Mouse (Mus musculus) liver, embryonic 14.5 days (tissue): ENCODE results near the gene Gm26741. TPM values are rescaled to one million over a fixed set of nuclear protein-coding genes. Genes with fewer than 3 reads are reported as not detected.
"Not testable (repeated sequence)": the region's sequence is repeated elsewhere in the genome, so short reads cannot be mapped to it uniquely, and the experiment has no call there.

Experiments used
- ATAC-seq: fragments of 200-750 bp; cut with Nextera tagmentation; 2 replicates; pipeline ENCODE4 v1.8.0; 2017; ENCODE audit warnings: moderate number of reproducible peaks, mild to moderate bottlenecking, moderate library complexity; ENCODE audit not compliant: insufficient read depth
- DNase-seq, 3 experiments: peaks; one replicate each; pipeline ENCODE4 v3.0.0-alpha.2; 2012 to 2013; ENCODE audit warnings: low read depth in 3 of 3, low spot score in 3 of 3
- H3K27ac ChIP-seq: fragments of 300-500 bp; sonication (generic); 2 replicates; pipeline ENCODE4 v1.5.1; 2014; ENCODE audit warnings: moderate library complexity, mild to moderate bottlenecking, control low read depth, inconsistent platforms
- H3K27me3 ChIP-seq: fragments of 300-500 bp; sonication (generic); 2 replicates; pipeline ENCODE4 v1.6.1; 2014; ENCODE audit warnings: mild to moderate bottlenecking, low read length, moderate library complexity; ENCODE audit not compliant: control insufficient read depth, insufficient read depth
- H3K36me3 ChIP-seq: fragments of 300-500 bp; sonication (generic); replicated peaks from 2 replicates; pipeline ENCODE4 v1.6.1; 2014; ENCODE audit warnings: low read depth; ENCODE audit not compliant: control insufficient read depth, insufficient read depth
- H3K4me1 ChIP-seq, 2 experiments: fragments of 200-500 bp in 1 of 2; fragments of 300-500 bp in 1 of 2; sonication (generic) in 1 of 2; replicated peaks; 2 replicates each; pipeline ENCODE4 v1.6.1; 2012 to 2014; ENCODE audit warnings: antibody characterized with exemption in 1 of 2, inconsistent platforms in 1 of 2, low read length in 1 of 2; ENCODE audit not compliant: control insufficient read depth in 2 of 2, insufficient read depth in 2 of 2
- H3K4me2 ChIP-seq: fragments of 300-500 bp; sonication (generic); 2 replicates; pipeline ENCODE4 v1.6.1; 2014; ENCODE audit warnings: low read depth, mild to moderate bottlenecking, control low read depth, moderate library complexity
- H3K4me3 ChIP-seq, 2 experiments: fragments of 200-500 bp in 1 of 2; fragments of 300-500 bp in 1 of 2; sonication (generic) in 1 of 2; 2 replicates each; pipeline ENCODE4 v1.5.1; 2012 to 2014; ENCODE audit warnings: low read depth in 2 of 2, low read length in 2 of 2, mild to moderate bottlenecking in 2 of 2, control low read depth in 1 of 2, inconsistent platforms in 1 of 2, moderate library complexity in 1 of 2; ENCODE audit not compliant: insufficient read depth in 1 of 2
- H3K9ac ChIP-seq: fragments of 300-500 bp; sonication (generic); replicated peaks from 2 replicates; pipeline ENCODE4 v1.6.1; 2014; ENCODE audit warnings: mild to moderate bottlenecking, control low read depth, moderate library complexity
- H3K9me3 ChIP-seq: fragments of 300-500 bp; sonication (generic); 2 replicates; pipeline ENCODE4 v1.6.1; 2016; ENCODE audit warnings: low read length, mixed read lengths; ENCODE audit not compliant: control insufficient read depth
- CTCF ChIP-seq: IDR thresholded peaks from 2 replicates; pipeline ENCODE4 v1.5.1; 2016; ENCODE audit warnings: antibody characterized with exemption, low read depth, control low read depth
- EP300 ChIP-seq: IDR thresholded peaks from 2 replicates; pipeline ENCODE4 v1.6.1; 2016; ENCODE audit warnings: antibody characterized with exemption, low read depth
- WGBS: fragments of 180-500 bp; shearing (Covaris S2); extraction: QIAGEN DNeasy Blood & Tissue Kit; methylation state at CpG from one replicate; pipeline ENCODE4 v1.1.7; 2014; ENCODE audit not compliant: insufficient replicate concordance; 5-methylcytosine and 5-hydroxymethylcytosine counted together
- polyA plus RNA-seq, 2 experiments: library from polyadenylated mRNA; depleted of rRNA in 1 of 2; stranded (reverse) in 1 of 2; unstranded in 1 of 2; fragments of >200 nt; fragmentation: Nextera tagmentation in 1 of 2; extraction: Ambion mirVana in 1 of 2; gene quantifications; 2 replicates each; pipeline versions ENCODE4 v1.2.1 to v1.2.3; 2012 to 2014

Gene Gm26741
- polyA plus RNA-seq, 2 experiments, result not detected

GRCm38 (mm10) chr10:52343324-52343723 is 15.2 kb upstream of the Gm26741 start:
- TF ChIP-seq CTCF, result peak; percentile 36
- not testable (repeated sequence) for H3K27me3 ChIP-seq, H3K36me3 ChIP-seq, H3K9me3 ChIP-seq, DNase-seq, H3K27ac ChIP-seq, H3K4me2 ChIP-seq, H3K4me1 ChIP-seq, ATAC-seq, H3K4me3 ChIP-seq, H3K9ac ChIP-seq
- WGBS, result 73% methylated on average over 4 of the region's 4 CpGs

- DNase-seq (no peak), ATAC-seq (no peak)
- Histone ChIP-seq H3K27ac (no peak overlapping the region), H3K27me3 (no peaks in the 10 kb centered on the region), H3K4me2 (no peak overlapping the region), H3K9ac (no peak overlapping the region), H3K36me3 (peaks cover 9% of the 10 kb centered on the region), H3K4me1 (no peaks in the 10 kb centered on the region), H3K4me3 (no peak overlapping the region), H3K9me3 (no peaks in the 10 kb centered on the region)
- WGBS, result 79% methylated on average over 9 of the region's 9 CpGs
- TF ChIP-seq EP300, result no peak
- TF ChIP-seq CTCF, result 0 out of 2 replicates have a peak, but pooled peaks have one; percentile 20
These were observed 5.4 kb upstream of the Gm26741 start for GRCm38 (mm10) chr10:52353184-52353583.

DNA sequence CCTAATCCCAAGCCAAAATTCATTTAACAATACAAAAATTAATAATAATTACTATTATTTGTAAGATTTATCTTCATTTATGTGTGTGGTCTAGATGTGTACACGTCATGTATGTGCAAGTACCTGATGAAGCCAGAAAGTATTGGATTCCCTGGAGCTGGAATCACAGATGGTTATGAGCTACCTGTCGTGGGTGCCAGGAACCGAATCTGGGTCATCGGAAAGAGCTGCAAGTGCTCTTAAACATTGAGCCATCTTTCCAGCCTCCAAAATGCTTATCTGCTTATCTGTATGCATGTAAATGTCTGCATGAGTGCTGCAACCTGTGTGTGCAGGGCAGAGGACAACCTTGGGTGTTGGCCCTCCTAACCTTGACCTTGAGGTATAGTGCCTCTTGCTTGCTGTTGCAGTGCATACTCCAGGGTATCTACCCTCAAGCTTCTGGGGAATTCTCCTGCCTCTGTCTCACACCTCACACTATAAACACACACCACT is 1.7 kb downstream of the Gm26741 start:
- DNase-seq (no peak), ATAC-seq (no peak)
- TF ChIP-seq EP300 (no peak), CTCF (no peak)
- Histone ChIP-seq H3K27ac (no peak overlapping the region), H3K4me3 (no peak overlapping the region), H3K36me3 (no peaks in the 10 kb centered on the region), H3K4me1 (no peaks in the 10 kb centered on the region; a peak in 1 of 4 replicates), H3K9me3 (no peaks in the 10 kb centered on the region), H3K27me3 (no peaks in the 10 kb centered on the region), H3K4me2 (no peak overlapping the region), H3K9ac (no peak overlapping the region)
- WGBS, result 83% methylated on average over 4 of the region's 4 CpGs

DNA sequence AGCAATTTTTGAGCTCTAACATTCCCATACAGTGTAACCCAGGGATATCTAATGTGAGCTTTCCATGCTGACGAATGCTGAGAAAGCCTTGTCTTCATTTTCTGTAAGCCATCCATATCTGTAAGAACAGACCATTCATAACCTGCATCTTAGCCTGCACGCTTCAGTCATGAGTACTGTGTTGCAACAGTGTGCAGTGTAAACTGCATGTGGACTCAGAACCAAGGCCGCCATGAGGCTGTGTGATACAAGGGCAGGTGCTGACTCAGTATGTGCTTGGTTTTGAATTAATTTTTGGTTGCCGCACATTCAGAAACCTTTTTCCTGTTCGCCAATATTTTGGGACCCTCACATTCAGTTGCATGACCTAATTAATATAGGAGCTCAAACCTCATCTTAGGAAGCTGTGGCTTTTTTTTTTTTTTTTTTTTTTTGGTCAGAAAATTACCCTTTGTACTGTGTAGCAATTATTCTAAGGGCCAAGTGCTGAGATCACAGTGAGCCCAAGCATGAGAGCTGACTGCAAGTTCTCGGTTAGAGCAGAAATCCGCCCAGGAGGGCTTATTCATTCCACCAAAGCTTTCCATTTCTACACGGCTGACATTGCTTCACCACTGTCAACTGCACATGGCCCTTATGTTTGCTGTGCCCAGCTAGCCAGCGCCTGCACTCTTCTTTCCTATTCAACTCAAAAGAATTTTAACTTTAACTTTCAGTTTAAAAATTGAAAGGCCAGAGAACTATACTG is 2.5 kb downstream of the Gm26741 start:
- Histone ChIP-seq H3K4me1 (no peaks in the 10 kb centered on the region; a peak in 1 of 4 replicates), H3K27ac (no peak overlapping the region), H3K4me2 (no peak overlapping the region), H3K27me3 (no peaks in the 10 kb centered on the region), H3K9me3 (no peaks in the 10 kb centered on the region), H3K4me3 (no peak overlapping the region), H3K36me3 (no peaks in the 10 kb centered on the region), H3K9ac (no peak overlapping the region)
- no peak for TF ChIP-seq CTCF
- no peak for TF ChIP-seq EP300
- ATAC-seq (0 out of 2 replicates have a peak, but pooled peaks have one; percentile 60), DNase-seq (no peak)
- 70% methylated on average over 9 of the region's 9 CpGs for WGBS

GRCm38 (mm10) chr10:52368376-52368775 is 9.8 kb downstream of the Gm26741 start:
- ATAC-seq, result no peak
- TF ChIP-seq CTCF, result no peak
- TF ChIP-seq EP300, result no peak
- H3K27me3 ChIP-seq, result no peaks in the 10 kb centered on the region
- H3K9me3 ChIP-seq, result no peaks in the 10 kb centered on the region
- H3K36me3 ChIP-seq, result no peaks in the 10 kb centered on the region
- no peak overlapping the region for H3K4me3 ChIP-seq
- H3K9ac ChIP-seq, result no peak overlapping the region
- no peaks in the 10 kb centered on the region for H3K4me1 ChIP-seq
- WGBS, result 69% methylated on average over 4 of the region's 4 CpGs
- no peak for DNase-seq
- H3K27ac ChIP-seq, result no peak overlapping the region
- H3K4me2 ChIP-seq, result no peak overlapping the region
